Mouse (Mus musculus): ENCODE measurements around the gene Epb41l1.

DNA sequence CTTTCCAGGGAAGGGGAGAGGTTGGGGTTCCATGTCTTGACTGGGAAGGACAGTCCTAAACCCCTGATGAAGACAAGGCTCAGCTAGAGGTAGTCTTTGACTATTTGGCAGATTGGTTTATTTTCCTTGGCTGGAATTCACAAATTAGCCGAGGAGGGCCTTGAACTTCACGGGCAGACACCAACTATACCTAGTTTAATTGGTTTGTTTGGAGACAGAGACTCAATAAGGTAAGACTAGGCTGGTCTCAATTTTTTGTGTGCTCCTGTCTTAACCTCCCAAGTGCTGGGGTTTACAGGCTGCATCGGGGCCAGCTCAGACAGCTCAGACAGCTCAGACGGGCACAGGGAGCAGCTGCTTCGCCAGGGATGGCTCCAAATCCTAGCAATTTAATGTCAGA, 159.8 kb downstream of the Epb41l1 start:
- TF ChIP-seq POLR2A (IDR thresholded peaks at IDR 0.05; ENCODE audit: control insufficient read depth, low read depth, low read length) (no peak), CTCF (IDR thresholded peaks at IDR 0.05; ENCODE audit: control insufficient read depth, insufficient read depth, insufficient replicate concordance, low read depth, low read length) (no peak)
